Mouse (Mus musculus): ENCODE results near the gene Zfp518a.

The Zfp518a gene

DNA sequence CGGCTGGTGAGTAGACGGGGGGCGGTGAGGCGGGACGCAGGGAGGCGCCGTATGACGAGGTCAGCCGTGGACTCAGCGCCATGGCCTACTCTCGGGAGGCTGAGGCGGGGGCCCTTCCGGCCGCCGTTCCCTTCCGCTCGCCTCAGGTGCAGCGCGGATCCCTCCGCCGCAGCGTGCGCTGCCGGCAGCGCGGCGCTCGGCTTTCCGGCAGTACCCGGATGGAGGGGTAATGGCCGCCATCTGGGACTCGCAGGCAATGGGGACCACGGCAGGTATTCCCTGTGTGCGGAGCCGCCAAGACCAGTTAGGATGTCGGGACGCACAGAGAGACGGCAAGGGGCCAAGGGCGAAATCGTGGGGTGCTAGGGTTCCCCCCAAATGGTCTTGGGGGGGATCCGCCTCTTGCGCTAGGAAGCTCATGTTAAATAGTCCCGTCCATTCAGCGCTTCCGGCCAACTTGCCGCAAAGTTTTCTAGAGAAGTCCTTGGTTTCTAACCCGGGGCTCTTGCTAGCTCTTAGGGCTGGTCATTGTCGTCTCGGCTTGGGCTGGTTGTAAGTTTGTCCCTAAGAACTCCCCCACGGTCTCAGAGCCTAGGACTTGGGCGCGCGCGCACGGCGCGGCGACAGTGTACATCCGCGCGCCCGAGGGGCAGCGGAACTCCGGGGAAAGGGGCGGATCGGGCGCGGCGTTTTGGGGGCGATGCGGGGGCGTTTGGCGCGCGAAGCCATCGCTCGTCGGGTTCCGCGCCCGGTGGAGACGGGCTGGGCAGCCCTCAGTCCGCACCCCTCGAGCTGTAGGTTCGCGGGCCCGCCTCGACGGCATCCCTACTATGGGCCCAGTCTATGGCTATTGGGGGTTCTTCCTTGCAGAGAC is at the start of gene Zfp518a:
Zfp518a (plus strand) TSS at position 187 of the 874 bp plus-strand sequence.
- peak; percentile 90 for DNase-seq (ENCODE audit: low read depth, low spot score)

DNA sequence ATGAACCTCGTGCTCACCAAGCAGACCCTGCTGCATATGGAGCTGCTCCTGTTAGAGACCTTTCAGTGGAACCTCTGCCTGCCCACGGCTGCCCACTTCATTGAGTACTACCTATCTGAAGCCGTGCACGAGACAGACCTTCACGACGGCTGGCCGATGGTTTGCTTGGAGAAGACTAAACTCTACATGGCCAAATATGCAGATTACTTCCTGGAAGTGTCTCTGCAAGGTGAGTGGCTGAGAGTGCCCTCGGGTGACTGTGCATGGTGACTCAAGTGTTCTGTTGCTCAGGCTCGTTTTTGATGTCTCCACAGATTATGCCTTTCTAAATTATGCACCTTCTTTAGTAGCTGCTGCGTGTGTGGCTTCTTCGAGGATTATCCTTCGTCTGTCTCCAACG is 49.8 kb upstream of the Zfp518a start:
- no peak for DNase-seq (ENCODE audit: low read depth, low spot score)

DNA sequence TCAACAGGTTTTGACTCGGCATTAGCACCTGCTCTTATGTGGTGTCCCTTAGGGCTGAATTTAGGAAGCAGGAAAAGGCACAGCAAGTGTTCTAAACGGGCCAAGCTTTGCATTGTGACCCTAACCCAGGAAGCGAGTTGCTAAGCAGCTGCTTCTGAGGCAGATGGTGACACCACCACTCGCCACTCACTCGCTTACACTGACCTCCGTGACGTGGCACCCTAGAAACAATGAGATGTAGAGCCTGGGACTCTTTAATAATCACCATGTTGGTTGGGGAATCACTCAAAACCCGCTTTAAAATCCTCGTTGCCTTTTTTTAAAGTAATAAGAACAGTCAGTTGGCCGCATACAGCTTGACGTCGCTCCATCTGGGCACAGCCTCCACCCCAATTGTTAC is 45.1 kb upstream of the Zfp518a start:
- DNase-seq (ENCODE audit: low read depth, low spot score): no peak

DNA sequence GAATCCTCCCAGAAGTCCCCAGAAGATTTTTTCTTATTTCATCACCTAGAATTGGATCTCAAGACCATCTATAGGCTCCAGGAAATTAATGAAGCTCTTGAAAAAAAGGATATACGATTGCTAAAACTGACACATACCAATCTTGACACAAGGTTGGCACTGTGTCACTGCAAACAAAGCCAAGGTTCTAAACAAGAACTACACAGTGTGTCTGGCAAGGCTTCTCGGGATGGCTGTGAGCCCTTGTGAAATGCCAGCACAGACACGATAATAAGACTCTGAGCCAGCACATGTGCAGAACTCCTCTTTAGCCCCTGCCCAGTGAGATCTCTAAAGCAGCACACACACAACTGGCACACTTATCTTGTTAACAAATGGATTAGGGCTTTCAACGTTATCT is 35.0 kb upstream of the Zfp518a start:
- no peak for DNase-seq (ENCODE audit: low read depth, low spot score)

DNA sequence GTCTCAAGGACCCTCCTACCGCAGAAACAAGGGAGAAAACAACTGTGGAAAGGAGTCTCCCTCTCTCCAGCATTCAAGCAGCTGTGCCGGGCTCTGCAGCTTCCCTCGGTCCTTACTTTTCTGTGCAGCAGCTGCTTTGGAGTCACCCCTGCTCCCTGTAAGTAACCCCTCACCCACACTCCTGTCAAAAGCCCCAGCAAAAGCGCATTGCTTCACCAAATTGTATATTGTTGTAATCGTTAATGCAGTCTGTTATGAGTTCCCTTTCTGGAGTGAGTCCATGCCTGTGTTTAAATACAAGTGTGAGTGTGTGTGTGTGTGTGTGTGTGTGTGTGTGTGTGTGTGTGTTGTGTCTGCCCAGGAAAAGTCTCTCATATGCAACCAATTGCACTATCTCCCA is 26.2 kb upstream of the Zfp518a start:
- DNase-seq (ENCODE audit: low read depth, low spot score): peak; percentile 9

DNA sequence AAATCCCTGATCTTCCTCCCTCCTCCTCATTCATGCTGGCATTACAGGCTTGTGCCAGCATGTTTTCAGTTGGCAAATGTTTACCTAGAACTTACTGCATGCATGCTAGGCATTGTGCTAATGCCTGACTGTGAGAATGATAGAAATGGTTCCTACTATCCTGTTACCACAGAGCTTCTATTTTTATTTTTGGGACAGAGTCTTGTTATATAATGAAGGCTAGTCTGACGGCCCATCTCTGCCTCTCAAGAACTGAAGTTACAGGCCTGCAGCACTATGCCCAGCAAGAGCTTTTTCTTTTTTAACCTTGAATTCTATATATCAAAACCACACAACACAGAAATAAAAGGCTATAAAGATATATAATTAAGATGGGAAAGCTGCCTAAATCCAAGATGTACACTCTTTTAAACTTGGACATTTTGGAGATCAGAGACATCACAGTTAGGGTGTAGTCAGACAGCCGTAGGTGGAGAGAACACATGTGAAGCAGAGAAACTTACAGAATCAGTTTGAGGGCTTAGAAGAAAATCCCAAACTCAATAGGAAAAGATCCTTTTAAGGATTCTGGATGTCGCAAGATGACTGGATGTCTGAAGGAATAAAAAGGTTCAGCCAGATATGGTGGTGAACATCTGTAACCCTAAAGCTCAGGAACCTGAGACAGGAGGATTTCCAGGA is 24.9 kb upstream of the Zfp518a start:
- DNase-seq (ENCODE audit: low read depth, low spot score): no peak

DNA sequence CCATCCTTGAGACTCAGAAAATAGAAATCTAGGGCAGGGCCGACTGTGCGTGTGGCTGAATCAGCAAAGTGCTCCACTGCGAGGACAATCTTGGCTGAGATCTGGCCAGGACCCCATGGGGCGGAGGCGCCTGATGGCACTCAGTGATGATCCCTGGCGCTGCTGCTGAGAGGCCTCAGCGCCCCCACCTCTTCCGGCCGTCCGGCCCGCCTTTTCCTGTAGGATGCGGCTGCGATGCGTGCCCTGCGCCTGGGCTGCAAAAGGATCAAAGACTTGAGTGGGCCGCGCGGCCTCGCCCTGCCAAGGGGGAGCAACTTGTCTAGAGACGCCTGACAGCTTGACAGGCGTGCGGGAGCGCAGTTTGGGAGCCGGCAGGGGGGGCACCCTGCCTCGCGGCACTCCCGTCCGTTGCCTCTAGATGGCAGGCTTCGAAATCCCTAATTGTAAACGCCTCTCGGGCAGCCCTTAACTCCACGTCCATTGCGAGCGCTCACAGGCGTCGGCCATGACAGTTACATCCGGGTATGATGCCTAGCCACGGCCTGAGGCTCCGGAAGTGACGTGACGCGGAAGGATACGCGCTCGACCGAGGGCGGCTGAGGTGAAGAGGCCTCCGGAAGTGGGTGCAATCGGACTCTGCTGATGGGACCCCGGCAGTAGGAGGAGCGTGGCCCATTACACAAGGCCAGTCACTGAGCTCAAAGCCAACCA is 21.4 kb upstream of the Zfp518a start:
- peak; percentile 99 for DNase-seq (ENCODE audit: low read depth, low spot score)

DNA sequence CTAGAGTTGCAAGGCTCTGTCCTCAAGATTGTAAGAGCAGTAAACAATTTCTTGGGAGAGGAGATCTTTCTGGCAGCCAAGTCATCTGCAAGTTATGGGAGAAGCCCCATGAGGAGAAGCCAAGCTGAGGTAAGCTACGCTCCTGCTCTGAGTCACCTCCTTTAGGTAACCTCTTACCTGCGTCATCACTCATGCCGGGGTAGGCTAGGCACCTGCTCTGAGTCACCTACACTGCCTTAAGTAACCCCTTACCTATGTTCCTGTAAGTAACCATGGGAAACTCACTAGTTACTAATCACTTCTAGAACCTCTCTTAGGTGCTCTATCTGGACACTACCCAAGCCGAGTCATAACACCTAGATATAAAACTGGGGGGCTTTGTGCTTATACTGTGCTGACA is 12.8 kb upstream of the Zfp518a start:
- DNase-seq (ENCODE audit: low read depth, low spot score): no peak

DNA sequence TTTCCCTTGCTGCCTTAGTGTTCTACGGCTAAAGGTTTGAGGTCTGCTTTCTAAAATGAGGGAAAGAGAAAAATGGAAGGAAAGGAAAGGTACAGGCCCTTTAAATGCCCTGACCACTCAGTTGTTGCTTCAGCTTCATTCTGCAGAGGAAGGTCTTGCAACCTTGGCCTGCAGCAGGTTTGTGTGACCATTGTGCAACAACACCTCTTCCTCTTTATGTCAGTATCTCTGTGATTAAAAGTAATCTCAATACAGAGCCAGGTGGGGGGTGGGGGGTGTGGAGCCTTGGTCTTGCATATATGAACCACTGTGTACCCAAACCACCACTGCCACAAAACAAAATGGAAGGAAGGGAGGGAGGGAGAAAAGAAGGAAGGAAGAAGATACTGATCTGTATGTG is 5.6 kb upstream of the Zfp518a start:
- no peak for DNase-seq (ENCODE audit: low read depth, low spot score)

DNA sequence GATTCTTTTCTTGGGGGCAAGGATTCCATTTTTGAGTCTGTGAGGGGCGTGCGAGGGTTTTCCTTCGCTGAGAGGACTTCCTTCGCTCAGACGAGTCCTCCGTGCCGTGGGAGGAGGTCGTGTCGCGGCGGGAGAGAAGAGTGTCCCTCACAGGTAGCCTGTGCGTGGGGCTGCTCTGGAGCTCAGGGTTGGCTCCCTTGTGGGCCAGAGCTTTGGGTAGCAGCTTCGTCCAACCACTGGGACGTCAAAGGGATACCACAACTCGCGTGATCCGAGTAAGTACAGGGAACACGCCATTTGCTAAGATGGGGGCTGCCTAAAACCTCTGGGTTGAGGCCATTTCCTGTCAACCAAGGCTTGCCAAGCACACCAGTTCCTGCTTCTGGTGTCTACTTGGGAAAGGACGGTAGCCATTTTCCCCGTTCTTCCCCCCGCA is 416 bp upstream of the Zfp518a start:
- DNase-seq (ENCODE audit: low read depth, low spot score): peak; percentile 62

DNA sequence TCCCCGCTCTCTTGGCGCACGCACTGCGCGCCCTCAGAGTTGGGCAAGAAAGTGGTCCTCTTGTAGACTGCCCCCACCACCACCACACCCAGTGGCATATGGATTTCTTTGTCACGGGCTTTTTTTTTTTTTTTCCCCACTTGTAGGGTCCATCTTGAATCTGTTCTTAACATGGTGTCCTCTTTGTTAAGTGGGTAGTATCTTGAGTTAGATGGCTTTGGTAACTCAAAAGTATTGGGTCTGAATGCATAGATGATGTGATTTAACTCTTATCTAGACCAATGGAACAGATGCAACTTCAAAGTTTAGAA is 843 bp downstream of the Zfp518a start:
- DNase-seq (ENCODE audit: low read depth, low spot score): peak; percentile 70

DNA sequence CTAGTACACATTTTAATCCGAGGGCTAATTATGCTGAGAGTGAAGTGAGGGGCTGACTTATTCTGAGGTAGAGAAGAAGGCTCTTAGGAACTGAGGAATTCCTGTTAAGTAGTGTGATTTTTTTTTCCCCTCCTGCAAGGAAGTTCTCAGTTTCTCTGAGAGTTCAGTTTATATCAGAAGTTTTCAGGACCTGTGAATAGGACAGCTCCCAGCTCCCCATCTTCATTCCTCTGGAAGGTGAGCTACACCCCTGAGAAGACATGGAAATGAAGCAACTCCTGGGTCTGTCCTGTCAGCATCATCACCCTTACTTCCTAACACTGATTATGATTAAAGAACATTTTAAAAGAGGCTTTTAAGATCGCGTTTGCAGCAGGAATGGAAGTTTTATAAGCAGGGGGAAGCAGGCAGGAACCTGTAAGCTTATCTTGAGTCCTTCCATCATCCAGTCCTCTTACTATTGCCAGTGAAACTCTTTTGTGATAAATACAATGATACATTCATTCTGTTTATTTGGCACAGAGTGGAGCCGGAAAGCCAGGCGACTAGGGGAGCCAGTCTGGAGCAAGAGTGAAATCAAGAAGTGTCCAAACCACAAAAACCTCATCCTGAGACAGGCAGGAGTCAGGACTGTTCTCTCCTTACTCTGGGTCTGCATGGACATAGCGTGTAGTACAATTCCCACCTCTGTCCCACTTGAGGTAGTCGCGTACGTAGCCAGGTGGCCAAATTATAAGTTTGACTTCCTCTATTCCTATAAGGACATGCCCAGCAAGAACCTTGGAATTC is 37.3 kb downstream of the Zfp518a start:
- no peak for DNase-seq (ENCODE audit: low read depth, low spot score)

DNA sequence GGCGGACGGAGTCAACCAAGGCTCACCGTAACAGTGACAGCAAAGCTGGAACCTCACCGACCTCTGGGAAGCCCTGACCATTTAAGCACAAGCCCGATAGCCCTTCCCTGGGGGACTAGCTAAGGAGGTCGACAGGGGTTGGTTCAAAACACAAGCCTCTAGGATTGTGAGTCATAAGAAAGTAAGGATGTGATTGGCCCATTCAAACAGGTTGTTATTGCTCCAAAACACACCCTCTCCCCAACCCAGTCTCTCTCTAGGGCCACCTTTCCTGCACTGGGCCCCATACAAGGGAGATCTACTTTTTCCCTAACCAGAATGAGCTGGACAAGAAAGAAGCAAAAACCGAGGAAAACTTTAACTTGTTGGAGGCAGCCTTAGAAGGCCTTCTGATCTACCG is 40.9 kb downstream of the Zfp518a start:
- DNase-seq (ENCODE audit: low read depth, low spot score): peak; percentile 82

DNA sequence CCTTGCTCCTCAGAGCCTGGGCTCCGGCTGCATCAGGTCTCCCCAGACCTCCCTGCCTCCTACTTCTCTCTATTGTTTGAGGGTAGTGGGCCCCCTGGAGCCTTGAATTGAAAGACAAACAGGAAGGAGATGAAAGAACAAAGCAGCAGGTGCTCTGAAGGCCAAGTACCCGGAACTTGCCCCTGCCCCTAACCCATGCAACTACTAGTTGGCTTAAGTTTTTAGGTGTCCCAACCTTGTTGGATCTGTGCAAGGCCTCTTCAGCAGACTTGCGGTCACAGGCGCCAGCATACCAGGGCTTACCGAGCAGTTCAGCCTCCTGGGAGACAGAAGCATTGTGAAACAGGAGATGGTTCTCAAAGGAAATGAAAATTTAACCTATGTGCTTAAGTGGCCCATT is 41.5 kb downstream of the Zfp518a start:
- DNase-seq (ENCODE audit: low read depth, low spot score): peak; percentile 91

DNA sequence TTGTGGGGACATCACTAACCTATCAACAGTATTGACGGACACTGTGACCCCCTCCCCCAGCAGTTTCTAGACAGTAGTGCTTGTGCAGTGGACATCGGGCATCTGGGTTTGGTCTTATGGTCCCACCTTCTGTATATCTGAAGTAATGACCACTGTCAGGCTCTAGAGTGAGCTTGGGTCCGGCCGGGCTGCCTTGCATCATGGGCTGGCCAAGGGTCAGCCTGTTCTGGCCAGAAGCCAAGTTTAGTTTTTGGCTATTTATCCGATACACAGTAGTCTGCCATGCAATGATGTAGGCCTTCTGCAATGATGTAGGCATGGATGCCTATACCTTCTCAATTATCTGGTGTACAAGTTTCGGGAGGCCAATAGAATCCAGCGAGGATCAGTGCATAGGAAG is 49.0 kb downstream of the Zfp518a start:
- no peak for DNase-seq (ENCODE audit: low read depth, low spot score)

DNA sequence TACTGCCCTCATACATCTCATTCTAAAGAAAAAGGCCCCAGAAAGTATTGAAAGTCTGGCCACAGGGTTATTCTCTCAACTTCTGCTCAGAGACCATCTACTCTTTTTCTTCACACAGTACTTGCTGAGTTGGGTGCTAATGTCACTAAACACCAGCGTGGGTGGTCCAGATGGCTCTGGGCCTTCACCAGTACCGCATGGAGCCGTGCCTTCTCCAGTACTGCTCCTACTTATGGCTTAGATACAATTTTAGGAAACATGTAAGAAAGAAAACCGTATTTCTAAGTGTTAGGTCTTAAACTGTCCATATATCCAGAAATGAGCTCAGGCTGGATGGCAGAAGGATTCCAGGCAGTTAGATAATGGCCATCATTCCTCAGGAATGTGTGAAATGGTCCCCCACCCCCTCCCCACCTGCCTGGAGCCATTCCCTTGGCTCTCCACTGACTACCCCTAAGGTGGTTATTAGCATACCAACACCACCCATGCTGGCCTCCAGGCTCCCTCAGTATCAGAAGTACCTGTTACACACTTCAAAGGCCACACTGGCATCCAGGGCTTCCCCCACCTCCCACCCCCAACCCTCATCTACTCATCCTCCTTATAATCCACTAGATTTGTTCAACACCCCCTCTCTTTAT is 52.6 kb downstream of the Zfp518a start:
- peak; percentile 41 for DNase-seq (ENCODE audit: low read depth, low spot score)

DNA sequence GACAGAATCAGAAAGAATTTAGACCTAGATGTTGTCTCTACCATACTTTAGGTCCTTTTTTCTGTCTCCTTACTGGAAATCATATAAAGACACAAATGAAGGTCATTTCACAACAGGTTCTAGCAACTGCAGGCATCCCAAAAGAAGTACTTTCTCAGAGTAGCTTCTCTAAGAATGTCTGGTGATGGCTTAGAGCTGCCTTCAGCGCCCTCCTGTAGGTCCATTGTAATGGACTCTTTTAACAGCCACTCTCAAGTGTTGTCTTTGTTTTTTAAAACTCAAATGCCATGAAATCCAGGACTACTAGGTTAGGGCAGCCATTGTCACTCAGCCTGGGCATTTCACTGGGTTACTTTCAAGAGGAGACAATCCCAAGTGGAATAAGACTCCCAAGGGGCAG is 64.5 kb downstream of the Zfp518a start:
- DNase-seq (ENCODE audit: low read depth, low spot score): peak; percentile 54

DNA sequence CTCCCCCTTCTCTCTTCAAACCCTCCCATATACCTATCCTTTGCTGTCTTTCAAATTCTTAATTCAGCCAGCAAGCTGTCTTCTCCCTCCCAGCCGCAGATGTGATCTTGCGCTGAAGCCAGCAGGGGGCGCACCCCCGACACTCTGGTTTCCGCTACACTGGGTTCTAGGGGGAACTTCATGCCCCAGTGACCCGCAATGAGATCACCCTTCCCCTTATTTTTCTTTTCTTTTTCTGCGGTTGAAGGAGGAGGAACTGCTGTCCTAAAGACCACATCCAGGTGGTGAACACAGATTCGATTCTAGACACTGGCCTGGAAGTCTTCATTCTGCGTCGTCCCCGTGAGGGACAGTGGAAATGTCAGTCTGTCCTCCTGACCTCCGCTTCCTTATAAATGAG is 68.5 kb downstream of the Zfp518a start:
- DNase-seq (ENCODE audit: low read depth, low spot score): peak; percentile 67

DNA sequence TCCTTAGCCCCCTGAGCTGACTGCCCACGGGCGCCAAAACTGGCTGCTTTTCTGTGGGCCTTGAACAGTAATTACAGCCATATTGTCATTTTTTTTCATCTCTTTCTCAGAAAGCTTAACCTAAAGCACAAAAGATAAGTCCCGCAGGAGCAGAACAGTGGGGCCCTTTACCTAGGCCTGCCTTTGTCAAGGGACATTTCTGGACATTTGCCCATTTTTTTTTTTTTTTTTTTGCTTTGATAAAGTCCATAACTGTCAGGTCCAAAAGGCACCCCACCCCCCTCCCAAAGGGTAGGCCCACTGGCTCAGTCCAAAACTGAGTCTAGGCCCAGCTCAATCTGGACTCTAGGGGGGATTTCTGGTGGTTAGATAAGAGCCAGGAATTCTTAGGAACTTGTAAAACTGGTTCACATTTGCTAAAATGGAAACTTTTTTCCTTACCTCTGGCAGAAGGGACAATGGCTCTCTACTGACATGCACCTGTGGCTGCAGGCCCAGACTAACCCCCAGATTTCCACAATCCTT is 69.9 kb downstream of the Zfp518a start:
- no peak for DNase-seq (ENCODE audit: low read depth, low spot score)

DNA sequence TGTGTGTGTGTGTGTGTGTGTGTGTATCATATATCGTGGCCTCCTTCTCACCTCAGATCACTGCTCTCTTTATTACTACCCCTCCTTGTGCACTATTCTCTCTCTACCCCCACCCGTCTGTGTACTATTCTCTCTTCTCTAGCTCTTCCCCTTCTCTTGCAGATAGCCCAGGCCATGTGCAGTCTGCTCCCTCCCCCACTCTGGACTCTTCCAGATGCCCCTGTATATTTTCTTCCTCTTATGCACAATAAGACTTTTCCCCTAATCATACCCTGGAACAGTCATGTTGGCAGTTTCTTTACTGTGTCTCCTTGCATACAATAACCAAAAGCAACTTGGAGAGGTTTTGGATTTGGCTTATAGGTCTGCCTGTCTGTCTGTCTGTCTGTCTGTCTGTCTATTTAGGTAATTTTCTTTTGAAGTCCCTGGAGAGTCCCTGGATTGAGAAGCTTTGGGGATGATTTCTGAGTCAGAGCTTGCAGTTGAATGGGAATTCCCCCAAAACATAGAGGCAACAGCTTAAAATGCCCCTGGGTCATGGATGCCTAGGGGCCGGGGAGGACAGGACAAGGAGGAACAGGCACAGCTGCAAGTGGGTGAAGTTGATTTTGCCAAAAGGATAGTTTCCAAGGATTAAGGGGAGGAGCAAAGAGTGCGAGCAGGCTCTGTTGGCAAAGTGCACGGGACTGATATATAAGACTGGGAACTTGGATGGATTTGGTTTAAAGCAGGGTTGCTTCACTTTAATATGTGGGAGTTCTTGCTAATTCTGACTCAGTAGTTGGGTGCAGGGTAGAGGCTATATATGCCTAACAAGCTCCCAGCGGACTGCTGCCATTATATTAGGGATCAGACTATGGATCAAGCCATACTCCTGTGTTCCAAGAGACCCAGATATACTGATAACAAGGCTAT is 70.7 kb downstream of the Zfp518a start:
- DNase-seq (ENCODE audit: low read depth, low spot score): no peak
